Mouse (Mus musculus) heart, embryonic 11.5 days (tissue): ENCODE results near the gene Sstr2. TPM values are rescaled to one million over a fixed set of nuclear protein-coding genes. Genes with fewer than 3 reads are reported as not detected.

Experiments
- ATAC-seq: fragments of 200-750 bp; cut with Nextera tagmentation; replicated peaks from 2 replicates; pipeline ENCODE4 v1.8.0; 2017; ENCODE audit warnings: moderate library complexity; ENCODE audit not compliant: insufficient number of reproducible peaks, low FRiP score, low TSS enrichment
- H3K27ac ChIP-seq: fragments of 300-500 bp; sonication (generic); 2 replicates; pipeline ENCODE4 v1.5.1; 2014; ENCODE audit warnings: mild to moderate bottlenecking, low read depth, low read length
- H3K27me3 ChIP-seq: fragments of 300-500 bp; sonication (generic); 2 replicates; pipeline ENCODE4 v1.6.1; 2014; ENCODE audit warnings: mild to moderate bottlenecking, low read length, mixed read lengths; ENCODE audit not compliant: control insufficient read depth, insufficient read depth
- H3K36me3 ChIP-seq: fragments of 300-500 bp; sonication (generic); 2 replicates; pipeline ENCODE4 v1.6.1; 2014; ENCODE audit warnings: mild to moderate bottlenecking, low read length, moderate library complexity, mixed read lengths; ENCODE audit not compliant: control insufficient read depth, insufficient read depth
- H3K4me1 ChIP-seq: fragments of 300-500 bp; sonication (generic); 2 replicates; pipeline ENCODE4 v1.6.1; 2014; ENCODE audit warnings: low read length; ENCODE audit not compliant: control insufficient read depth, insufficient read depth
- H3K4me2 ChIP-seq: fragments of 300-500 bp; sonication (generic); 2 replicates; pipeline ENCODE4 v1.6.1; 2014; ENCODE audit warnings: mild to moderate bottlenecking, moderate library complexity
- H3K4me3 ChIP-seq: fragments of 300-500 bp; sonication (generic); 2 replicates; pipeline ENCODE4 v1.5.1; 2014; ENCODE audit warnings: low read depth, low read length
- H3K9ac ChIP-seq: fragments of 300-500 bp; sonication (generic); 2 replicates; pipeline ENCODE4 v1.6.1; 2014; ENCODE audit warnings: mild to moderate bottlenecking, low read depth, low read length, moderate library complexity
- H3K9me3 ChIP-seq: fragments of 300-500 bp; sonication (generic); replicated peaks from 2 replicates; pipeline ENCODE4 v1.6.1; 2016; ENCODE audit warnings: low read length; ENCODE audit not compliant: control insufficient read depth
- WGBS: fragments of 180-500 bp; shearing (Covaris S2); extraction: QIAGEN DNeasy Blood & Tissue Kit; methylation state at CpG from one replicate; pipeline ENCODE4 v1.1.7; 2014; ENCODE audit not compliant: insufficient replicate concordance; 5-methylcytosine and 5-hydroxymethylcytosine counted together
- polyA plus RNA-seq: library from polyadenylated mRNA; unstranded; fragments of >200 nt; fragmentation: Nextera tagmentation; extraction: Ambion mirVana; gene quantifications from 2 replicates; pipeline ENCODE4 v1.2.1, GENCODE M21; 2014

The Sstr2 gene
- polyA plus RNA-seq, 1 experiment from 2014 or later = 0.79 TPM

- 73% methylated on average over 3 of the region's 3 CpGs for WGBS
- no peak for ATAC-seq
- H3K27me3 ChIP-seq = no peaks in the 10 kb centered on the region
- H3K4me2 ChIP-seq = no peak overlapping the region
- no peak overlapping the region for H3K9ac ChIP-seq
- no peak overlapping the region for H3K4me3 ChIP-seq
- no peaks in the 10 kb centered on the region for H3K4me1 ChIP-seq
- no peak overlapping the region for H3K27ac ChIP-seq
- no peaks in the 10 kb centered on the region for H3K36me3 ChIP-seq
- H3K9me3 ChIP-seq = no peaks in the 10 kb centered on the region
Measured at GRCm38 (mm10) chr11:113597632-113598031, 21.5 kb upstream of the Sstr2 start.

- H3K27ac ChIP-seq = no peak overlapping the region
- H3K9me3 ChIP-seq = no peaks in the 10 kb centered on the region
- no peaks in the 10 kb centered on the region for H3K27me3 ChIP-seq
- no peak overlapping the region for H3K4me2 ChIP-seq
- no peaks in the 10 kb centered on the region for H3K4me1 ChIP-seq
- 84% methylated on average over 18 of the region's 18 CpGs for WGBS
- H3K36me3 ChIP-seq = no peaks in the 10 kb centered on the region
- no peak for ATAC-seq
- H3K9ac ChIP-seq = no peak overlapping the region
- H3K4me3 ChIP-seq = no peak overlapping the region
Measured at GRCm38 (mm10) chr11:113600526-113601245, 18.5 kb upstream of the Sstr2 start.

GRCm38 (mm10) chr11:113601616-113602343, 17.4 kb upstream of the Sstr2 start:
- no peak overlapping the region for H3K9ac ChIP-seq
- H3K4me1 ChIP-seq = no peaks in the 10 kb centered on the region
- no peak overlapping the region for H3K27ac ChIP-seq
- H3K36me3 ChIP-seq = no peaks in the 10 kb centered on the region
- H3K4me2 ChIP-seq = no peak overlapping the region
- ATAC-seq = no peak
- H3K9me3 ChIP-seq = no peaks in the 10 kb centered on the region
- 66% methylated on average over 12 of the region's 12 CpGs for WGBS
- H3K27me3 ChIP-seq = no peaks in the 10 kb centered on the region
- H3K4me3 ChIP-seq = no peak overlapping the region

- ATAC-seq = no peak
- Histone ChIP-seq H3K36me3 (no peaks in the 10 kb centered on the region), H3K9me3 (no peaks in the 10 kb centered on the region), H3K9ac (no peak overlapping the region), H3K4me2 (no peak overlapping the region), H3K27me3 (no peaks in the 10 kb centered on the region), H3K4me3 (no peak overlapping the region), H3K27ac (no peak overlapping the region), H3K4me1 (no peaks in the 10 kb centered on the region)
- 92% methylated on average over 12 of the region's 12 CpGs for WGBS
Measured at GRCm38 (mm10) chr11:113607556-113607955, 11.6 kb upstream of the Sstr2 start.

- Histone ChIP-seq H3K27ac (no peak overlapping the region), H3K9ac (no peak overlapping the region), H3K4me2 (no peak overlapping the region), H3K4me3 (no peak overlapping the region), H3K9me3 (no peaks in the 10 kb centered on the region), H3K36me3 (no peaks in the 10 kb centered on the region), H3K4me1 (no peaks in the 10 kb centered on the region), H3K27me3 (no peaks in the 10 kb centered on the region)
- WGBS = 77% methylated on average over 5 of the region's 5 CpGs
- ATAC-seq = no peak
Measured at GRCm38 (mm10) chr11:113609581-113609980, 9.6 kb upstream of the Sstr2 start.

- Histone ChIP-seq H3K9me3 (no peaks in the 10 kb centered on the region), H3K4me1 (no peaks in the 10 kb centered on the region), H3K9ac (no peak overlapping the region), H3K4me3 (no peak overlapping the region), H3K4me2 (no peak overlapping the region), H3K27me3 (no peaks in the 10 kb centered on the region), H3K27ac (no peak overlapping the region), H3K36me3 (no peaks in the 10 kb centered on the region)
- ATAC-seq = no peak
- WGBS = 79% methylated on average over 5 of the region's 5 CpGs
Measured at GRCm38 (mm10) chr11:113610266-113610665, 8.9 kb upstream of the Sstr2 start.

GRCm38 (mm10) chr11:113611112-113611646, 8.0 kb upstream of the Sstr2 start:
- Histone ChIP-seq H3K9ac (no peak overlapping the region), H3K4me2 (no peak overlapping the region), H3K4me3 (no peak overlapping the region), H3K27ac (no peak overlapping the region), H3K4me1 (no peaks in the 10 kb centered on the region), H3K27me3 (no peaks in the 10 kb centered on the region; the same call in 1 of the 2 replicates), H3K36me3 (no peaks in the 10 kb centered on the region), H3K9me3 (no peaks in the 10 kb centered on the region)
- no peak for ATAC-seq
- 80% methylated on average over 10 of the region's 10 CpGs for WGBS

DNA sequence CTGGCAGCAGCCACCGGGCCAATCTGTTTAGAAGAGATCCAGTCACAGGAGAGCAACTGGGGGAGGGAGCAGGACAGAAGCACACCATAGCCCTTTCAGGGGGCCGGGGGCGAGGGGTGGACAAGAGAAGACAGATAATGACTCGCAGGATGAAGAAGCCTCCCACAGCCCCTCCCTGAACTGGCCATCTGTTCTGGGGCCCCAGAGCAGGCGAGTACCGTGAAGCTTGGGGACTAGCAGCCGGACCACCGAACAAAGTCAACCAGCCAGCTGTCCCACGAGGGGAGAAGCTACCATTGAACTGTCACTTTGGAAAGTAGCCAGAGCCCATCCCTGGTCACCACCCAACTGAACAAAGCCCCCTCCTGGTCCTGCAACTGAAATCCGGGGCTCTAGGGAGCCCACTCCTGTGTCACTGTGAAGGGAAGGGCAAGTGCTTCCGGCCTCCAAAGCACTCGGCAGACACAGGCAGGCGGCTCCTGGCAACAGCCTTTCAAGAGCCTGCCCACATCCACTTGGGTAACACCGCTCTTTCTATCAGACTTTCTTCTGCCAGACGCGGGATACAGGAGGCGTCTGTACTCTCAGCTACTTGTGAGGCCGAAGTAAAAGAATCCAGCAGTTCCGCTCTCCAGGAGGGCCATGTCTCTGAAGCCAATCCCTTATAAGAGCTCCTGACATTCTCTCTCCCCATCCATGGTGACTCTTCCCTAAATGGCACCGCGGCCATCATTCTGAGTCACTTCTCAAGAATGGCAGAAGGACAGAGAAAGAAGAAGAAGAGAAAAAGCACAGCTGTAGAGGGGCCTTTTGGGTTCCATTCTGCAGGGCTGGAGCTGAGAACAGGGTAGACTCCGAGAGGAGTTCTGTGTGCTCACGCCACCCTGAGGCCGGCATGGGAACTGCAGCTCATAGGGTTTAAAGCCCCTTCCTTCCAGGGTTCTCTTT, 7.2 kb upstream of the Sstr2 start:
- Histone ChIP-seq H3K27ac (0 out of 2 replicates have a peak overlapping the region, but pooled peaks have one; percentile 2), H3K9ac (peak overlapping the region; percentile 36; the same call in 1 of the 2 replicates), H3K27me3 (peaks cover 2% of the 10 kb centered on the region; the same call in 1 of the 2 replicates), H3K36me3 (no peaks in the 10 kb centered on the region), H3K4me1 (no peaks in the 10 kb centered on the region), H3K9me3 (no peaks in the 10 kb centered on the region), H3K4me3 (peak overlapping the region; percentile 30), H3K4me2 (peak overlapping the region; percentile 51)
- ATAC-seq = no peak
- WGBS = 10% methylated on average over 24 of the region's 24 CpGs
